Mouse (Mus musculus) limb, embryonic 11.5 days (tissue): ENCODE measurements around the gene Gpr156. TPM values are rescaled to one million over a fixed set of nuclear protein-coding genes. Genes with fewer than 3 reads are reported as not detected.
"Not testable (repeated sequence)": the region's sequence is repeated elsewhere in the genome, so short reads cannot be mapped to it uniquely, and the experiment has no call there.

Experiments
- ATAC-seq: fragments of 200-750 bp; cut with Nextera tagmentation; 2 replicates; pipeline ENCODE4 v1.8.0; 2017; ENCODE audit warnings: low read depth; ENCODE audit not compliant: insufficient number of reproducible peaks, low FRiP score, low TSS enrichment
- DNase-seq: peaks from one replicate; pipeline ENCODE4 v3.0.0-alpha.2; 2015; ENCODE audit warnings: low spot score
- H3K27ac ChIP-seq: fragments of 300-500 bp; sonication (generic); replicated peaks from 2 replicates; pipeline ENCODE4 v1.5.1; 2014; ENCODE audit warnings: low read depth, mild to moderate bottlenecking, low read length
- H3K27me3 ChIP-seq: fragments of 300-500 bp; sonication (generic); 2 replicates; pipeline ENCODE4 v1.6.1; 2014; ENCODE audit warnings: mild to moderate bottlenecking, low read length, mixed read lengths; ENCODE audit not compliant: control insufficient read depth, insufficient read depth
- H3K36me3 ChIP-seq: fragments of 300-500 bp; sonication (generic); 2 replicates; pipeline ENCODE4 v1.6.1; 2014; ENCODE audit warnings: mild to moderate bottlenecking, low read length, moderate library complexity, mixed read lengths; ENCODE audit not compliant: control insufficient read depth, insufficient read depth
- H3K4me1 ChIP-seq: fragments of 300-500 bp; sonication (generic); 2 replicates; pipeline ENCODE4 v1.6.1; 2014; ENCODE audit warnings: low read length, mixed read lengths; ENCODE audit not compliant: control insufficient read depth, insufficient read depth
- H3K4me2 ChIP-seq: fragments of 300-500 bp; sonication (generic); 2 replicates; pipeline ENCODE4 v1.6.1; 2014; ENCODE audit warnings: low read depth, mild to moderate bottlenecking, moderate library complexity; ENCODE audit not compliant: severe bottlenecking
- H3K4me3 ChIP-seq: fragments of 300-500 bp; sonication (generic); 2 replicates; pipeline ENCODE4 v1.5.1; 2014; ENCODE audit warnings: low read depth, low read length
- H3K9ac ChIP-seq: fragments of 300-500 bp; sonication (generic); 2 replicates; pipeline ENCODE4 v1.6.1; 2014; ENCODE audit warnings: mild to moderate bottlenecking, low read length
- H3K9me3 ChIP-seq: fragments of 300-500 bp; sonication (generic); 2 replicates; pipeline ENCODE4 v1.6.1; 2016; ENCODE audit warnings: low read length; ENCODE audit not compliant: control insufficient read depth
- WGBS: fragments of 180-500 bp; shearing (Covaris S2); extraction: QIAGEN DNeasy Blood & Tissue Kit; methylation state at CpG from one replicate; pipeline ENCODE4 v1.1.7; 2014; 5-methylcytosine and 5-hydroxymethylcytosine counted together
- polyA plus RNA-seq: library from polyadenylated mRNA; unstranded; fragments of >200 nt; fragmentation: Nextera tagmentation; extraction: Ambion mirVana; gene quantifications from 2 replicates; pipeline ENCODE4 v1.2.1, GENCODE M21; 2014

Gpr156 gene
- polyA plus RNA-seq, 1 experiment from 2014 or later, result 0.80 TPM

DNA sequence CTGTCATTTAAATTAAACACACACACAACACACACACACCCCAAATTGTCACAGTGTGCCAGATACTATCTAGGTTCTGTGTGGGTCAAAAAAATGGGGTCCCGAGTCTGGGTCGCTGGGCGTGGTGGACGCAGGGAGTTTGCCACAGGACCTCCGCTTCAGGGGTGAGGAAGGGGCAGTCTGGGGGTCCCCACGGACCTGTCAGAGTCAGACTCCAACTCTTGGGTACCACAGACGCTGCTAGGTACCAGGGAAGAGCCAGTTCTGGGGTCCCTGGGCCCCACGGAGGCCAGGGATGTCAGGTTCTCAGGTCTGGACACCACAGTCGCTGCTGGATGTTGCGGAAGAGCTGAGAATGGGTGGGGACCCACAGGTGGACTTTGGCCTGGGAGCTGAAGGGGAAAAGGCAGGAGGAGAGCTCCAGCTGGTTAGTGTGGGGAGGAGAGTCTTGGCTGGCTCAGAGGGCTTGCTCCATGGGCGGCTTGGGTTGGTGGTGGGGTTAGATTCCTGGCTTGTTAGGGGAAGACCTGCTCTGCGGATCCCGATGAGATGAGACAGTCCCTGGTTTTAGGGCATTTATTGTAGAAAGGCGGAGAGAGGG lies 39.9 kb downstream of the Gpr156 start:
- DNase-seq, result no peak
- WGBS, result 87% methylated on average over 14 of the region's 14 CpGs
- no peaks in the 10 kb centered on the region for H3K27me3 ChIP-seq
- no peak for ATAC-seq
- H3K36me3 ChIP-seq, result no peaks in the 10 kb centered on the region
- H3K9ac ChIP-seq, result no peak overlapping the region
- 0 out of 2 replicates have a peak, but pooled peaks cover 2% of the 10 kb centered on the region for H3K4me1 ChIP-seq
- no peak overlapping the region for H3K4me2 ChIP-seq
- H3K4me3 ChIP-seq, result no peak overlapping the region
- no peaks in the 10 kb centered on the region for H3K9me3 ChIP-seq
- no peak overlapping the region for H3K27ac ChIP-seq

DNA sequence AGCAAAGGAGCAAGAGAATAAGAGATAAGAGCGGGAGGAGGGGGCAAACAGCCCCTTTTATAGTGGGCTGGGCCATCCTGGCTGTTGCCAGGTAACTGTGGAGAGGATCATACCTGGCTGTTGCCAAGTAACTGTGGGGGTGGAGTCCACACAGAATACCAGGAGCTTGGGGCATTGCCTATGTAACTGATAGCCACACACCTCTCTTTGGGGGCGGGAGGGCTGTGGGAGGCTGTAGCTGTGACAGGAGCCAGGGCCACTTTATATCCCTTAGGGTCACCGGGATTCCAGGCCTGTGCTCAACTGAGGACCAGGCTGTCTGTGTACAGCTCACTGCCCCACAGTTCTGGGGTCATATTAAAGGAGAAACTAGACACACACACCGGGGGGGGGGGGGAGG lies 40.5 kb downstream of the Gpr156 start:
- DNase-seq, result no peak
- Histone ChIP-seq H3K9ac (no peak overlapping the region), H3K27me3 (no peaks in the 10 kb centered on the region), H3K4me2 (no peak overlapping the region), H3K4me1 (0 out of 2 replicates have a peak, but pooled peaks cover 2% of the 10 kb centered on the region), H3K27ac (no peak overlapping the region), H3K36me3 (no peaks in the 10 kb centered on the region), H3K4me3 (no peak overlapping the region), H3K9me3 (no peaks in the 10 kb centered on the region)
- no peak for ATAC-seq
- WGBS, result 54% methylated on average over 4 of the region's 4 CpGs

DNA sequence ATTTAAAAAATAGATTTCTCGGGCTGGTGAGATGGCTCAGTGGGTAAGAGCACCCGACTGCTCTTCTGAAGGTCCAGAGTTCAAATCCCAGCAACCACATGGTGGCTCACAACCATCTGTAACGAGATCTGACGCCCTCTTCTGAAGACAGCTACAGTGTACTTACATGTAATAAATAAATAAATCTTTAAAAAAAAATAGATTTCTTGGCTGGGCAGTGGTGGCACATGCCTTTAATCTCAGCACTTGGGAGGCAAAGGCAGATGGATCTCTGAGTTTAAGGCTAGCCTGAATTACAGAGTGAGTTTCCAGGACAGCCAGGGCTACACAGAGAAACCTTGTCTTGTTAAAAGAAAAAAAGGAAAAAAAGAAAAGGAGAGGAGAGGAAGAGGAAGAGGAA lies 46.4 kb downstream of the Gpr156 start:
- not testable (repeated sequence) for H3K4me3 ChIP-seq, H3K27ac ChIP-seq, H3K4me2 ChIP-seq, H3K9me3 ChIP-seq, ATAC-seq, H3K36me3 ChIP-seq, H3K27me3 ChIP-seq, H3K4me1 ChIP-seq, H3K9ac ChIP-seq, DNase-seq
- 86% methylated on average over 4 of the region's 4 CpGs for WGBS

DNA sequence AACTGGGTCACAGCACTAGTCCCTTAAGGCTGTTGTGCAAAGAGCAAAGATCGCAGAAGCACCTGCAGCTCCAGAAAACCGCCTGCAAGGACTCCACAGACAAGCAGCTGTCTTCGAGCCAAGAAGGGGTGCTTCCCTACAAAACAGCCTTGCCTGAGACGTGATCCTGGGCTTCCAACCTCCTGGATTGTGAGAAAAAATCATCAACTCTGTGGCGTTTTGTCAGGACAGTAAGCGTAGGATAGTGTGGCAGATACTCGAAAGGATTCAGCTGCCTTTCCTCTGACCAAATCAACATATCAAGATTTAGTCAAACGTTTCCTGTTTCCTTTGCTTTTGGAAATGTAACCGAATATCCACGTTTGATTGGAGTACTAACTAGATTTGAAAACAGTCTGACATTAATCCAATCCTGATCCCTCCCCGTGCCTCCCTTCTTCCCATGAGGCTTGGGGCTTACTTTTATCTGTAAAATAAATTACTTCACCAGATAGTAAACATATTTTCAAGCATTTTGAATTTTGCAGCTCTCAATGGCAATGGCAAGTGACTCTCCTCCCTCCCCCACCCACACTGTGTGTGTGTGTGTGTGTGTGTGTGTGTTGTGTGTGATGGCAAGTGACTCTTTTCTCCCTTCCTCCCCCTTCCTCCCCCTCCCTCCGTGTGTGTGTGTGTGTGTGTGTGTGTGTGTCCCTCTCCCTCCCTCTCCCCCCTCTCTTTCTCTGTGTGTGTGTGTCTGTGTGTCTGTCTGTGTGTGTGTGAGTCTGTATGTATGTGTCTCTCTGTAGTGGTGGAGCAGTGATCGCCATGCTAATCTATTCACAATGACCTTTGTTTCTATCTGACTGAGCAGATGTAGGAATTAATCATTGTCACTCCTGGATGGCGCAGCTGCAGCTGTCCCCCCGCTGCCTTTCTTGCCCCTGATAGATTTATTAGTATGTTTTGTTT lies 47.3 kb downstream of the Gpr156 start:
- no peak overlapping the region for H3K27ac ChIP-seq
- ATAC-seq, result no peak
- H3K4me1 ChIP-seq, result 0 out of 2 replicates have a peak, but pooled peaks cover 2% of the 10 kb centered on the region
- no peaks in the 10 kb centered on the region for H3K9me3 ChIP-seq
- no peaks in the 10 kb centered on the region for H3K27me3 ChIP-seq
- WGBS, result 49% methylated on average over 15 of the region's 15 CpGs
- no peak for DNase-seq
- H3K4me2 ChIP-seq, result no peak overlapping the region
- no peak overlapping the region for H3K4me3 ChIP-seq
- H3K36me3 ChIP-seq, result no peaks in the 10 kb centered on the region
- no peak overlapping the region for H3K9ac ChIP-seq

DNA sequence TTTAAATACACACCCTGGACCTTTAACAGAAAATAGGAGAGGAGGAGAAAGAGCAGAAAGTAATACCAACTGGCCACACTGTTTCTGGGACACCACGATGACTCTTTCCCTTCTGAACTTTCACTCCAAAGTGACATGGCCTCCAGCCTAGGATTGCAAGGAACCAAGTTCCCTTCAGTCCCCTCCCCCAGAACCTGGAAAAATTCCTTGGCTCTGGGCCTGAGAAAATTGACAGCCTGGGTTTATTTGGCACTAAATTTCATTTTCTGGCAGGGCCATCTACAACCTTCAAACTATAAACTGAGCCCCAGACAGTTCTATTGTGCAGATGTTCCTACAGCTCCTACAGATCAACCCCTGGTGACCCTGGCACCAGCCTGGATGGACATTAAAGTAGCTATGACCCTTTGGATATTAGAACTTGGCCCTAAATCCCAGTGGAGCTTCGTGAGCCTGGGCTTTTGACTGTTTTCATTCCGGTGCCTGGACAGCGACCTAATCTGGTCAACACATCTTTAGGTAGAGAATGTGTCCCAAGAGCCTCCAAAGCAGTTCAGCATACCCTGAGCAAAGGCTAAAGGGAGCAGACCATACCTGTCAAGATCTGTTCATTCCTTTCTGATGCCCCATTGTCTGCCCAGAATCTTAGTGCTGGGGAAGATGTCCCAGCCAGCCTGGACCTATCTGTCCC lies 48.2 kb downstream of the Gpr156 start:
- no peak overlapping the region for H3K9ac ChIP-seq
- 0 out of 2 replicates have a peak, but pooled peaks cover 2% of the 10 kb centered on the region for H3K4me1 ChIP-seq
- H3K4me3 ChIP-seq, result no peak overlapping the region
- H3K27ac ChIP-seq, result no peak overlapping the region
- 60% methylated on average over 4 of the region's 4 CpGs for WGBS
- H3K27me3 ChIP-seq, result no peaks in the 10 kb centered on the region
- H3K4me2 ChIP-seq, result no peak overlapping the region
- H3K36me3 ChIP-seq, result no peaks in the 10 kb centered on the region
- DNase-seq (no peak), ATAC-seq (no peak)
- no peaks in the 10 kb centered on the region for H3K9me3 ChIP-seq

DNA sequence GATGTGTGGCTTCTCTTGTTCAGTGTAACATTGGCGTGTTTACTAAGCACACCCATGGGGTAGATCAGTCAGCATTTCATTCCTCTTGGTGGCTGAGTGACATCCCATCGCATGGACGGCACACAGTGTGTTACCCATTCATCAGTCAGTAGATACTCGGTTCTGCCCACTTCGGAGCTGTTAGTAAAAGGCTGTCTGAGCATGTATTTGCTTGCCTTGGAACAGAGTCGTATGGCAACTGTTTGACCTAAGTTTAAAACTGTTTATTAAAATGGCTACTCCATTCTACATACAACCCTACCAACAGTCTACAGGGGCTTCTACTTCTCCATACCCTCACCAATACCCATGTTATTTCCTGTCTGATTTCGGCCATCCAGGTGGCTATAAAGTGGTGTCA lies 50.6 kb downstream of the Gpr156 start:
- DNase-seq, result no peak
- Histone ChIP-seq H3K27ac (no peak overlapping the region), H3K9ac (no peak overlapping the region), H3K4me3 (no peak overlapping the region), H3K4me2 (no peak overlapping the region), H3K27me3 (no peaks in the 10 kb centered on the region), H3K9me3 (no peaks in the 10 kb centered on the region), H3K36me3 (no peaks in the 10 kb centered on the region), H3K4me1 (peaks cover 2% of the 10 kb centered on the region; the same call in 1 of the 2 replicates)
- WGBS, result 88% methylated on average over 7 of the region's 7 CpGs
- no peak for ATAC-seq

DNA sequence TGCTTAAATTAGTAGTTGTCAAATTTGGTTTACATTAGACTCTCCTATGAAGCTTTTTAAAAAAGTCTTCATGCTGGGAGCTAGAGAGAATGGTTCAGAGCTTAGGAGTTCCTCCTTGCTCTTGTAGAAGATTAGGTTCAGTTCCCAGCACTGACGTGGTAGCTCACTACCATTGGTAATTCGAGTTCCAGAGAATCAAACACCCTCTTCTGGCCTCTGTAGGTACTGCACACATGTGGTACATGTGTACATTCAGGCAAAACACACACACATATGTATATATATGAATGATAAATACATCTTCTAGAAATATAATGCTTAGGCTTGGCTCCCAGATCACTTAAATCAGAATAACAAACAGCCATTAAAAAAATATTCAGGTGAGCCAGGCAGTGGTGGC lies 51.1 kb downstream of the Gpr156 start:
- Histone ChIP-seq H3K4me3 (no peak overlapping the region), H3K9me3 (no peaks in the 10 kb centered on the region), H3K9ac (no peak overlapping the region), H3K4me1 (peaks cover 5% of the 10 kb centered on the region; the same call in 1 of the 2 replicates), H3K27ac (no peak overlapping the region), H3K4me2 (no peak overlapping the region), H3K36me3 (no peaks in the 10 kb centered on the region), H3K27me3 (no peaks in the 10 kb centered on the region)
- DNase-seq (no peak), ATAC-seq (no peak)
- 64% methylated on average over 2 of the region's 2 CpGs for WGBS

DNA sequence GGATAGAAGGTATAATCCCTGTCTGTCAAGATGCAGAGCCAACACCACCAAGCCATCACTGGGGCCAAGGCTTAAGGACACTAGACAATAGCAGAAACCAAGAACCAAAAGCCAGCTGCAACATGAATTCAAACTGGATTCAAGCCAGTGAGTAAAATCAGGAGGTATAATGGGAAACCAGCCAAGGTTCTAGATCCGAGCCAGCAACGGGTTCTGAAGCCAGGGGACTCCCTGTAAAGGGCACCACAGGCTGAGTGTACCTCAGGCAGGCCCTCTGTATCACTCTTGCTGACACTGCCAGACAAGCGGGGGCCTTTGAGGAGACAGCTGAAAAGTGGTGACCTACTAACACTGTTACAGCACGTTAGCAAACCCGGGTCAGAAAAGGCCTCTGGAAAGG lies 55.2 kb downstream of the Gpr156 start:
- Histone ChIP-seq H3K36me3 (no peaks in the 10 kb centered on the region), H3K4me2 (no peak overlapping the region), H3K27ac (no peak overlapping the region), H3K27me3 (no peaks in the 10 kb centered on the region), H3K4me3 (no peak overlapping the region), H3K9me3 (no peaks in the 10 kb centered on the region), H3K4me1 (peaks cover 3% of the 10 kb centered on the region; the same call in 1 of the 2 replicates), H3K9ac (no peak overlapping the region)
- 80% methylated on average over 5 of the region's 5 CpGs for WGBS
- DNase-seq (no peak), ATAC-seq (no peak)
